In genomic region chr2:180222250-180222649, GRCm38 (mm10) we compare ENCODE assay signal across 9 mouse cellular contexts. TPM values are rescaled to one million over a fixed set of nuclear protein-coding genes. Genes with fewer than 3 reads are reported as not detected.
DNase-seq lines count a peak whose midpoint lies in the region; ATAC-seq lines count a peak whose summit lies in the region.
"Had no signal": no experiment of that assay in that cellular context is flagged by ENCODE, and none has a peak within 500 bp of the region (broad histone marks: within the 10 kb centered on the region; RNA-seq: fewer than 3 reads in every experiment).

No protein-coding gene starts in this region.

- ATAC-seq in neural tube, embryonic 11.5 days (ENCODE audit: insufficient read depth, low FRiP score, low TSS enrichment) = no peak
- 0 out of 2 replicates have a peak, but pooled peaks have one; percentile 7 for ATAC-seq in forebrain, embryonic 13.5 days
- peak; percentile 10 for ATAC-seq in kidney, embryonic 16.5 days (ENCODE audit: low FRiP score, low TSS enrichment)
- no peak for ATAC-seq in midbrain, embryonic 13.5 days

- peaks cover 21% of the 10 kb centered on the region for H3K4me1 ChIP-seq in neural tube, embryonic 11.5 days (ENCODE audit: control insufficient read depth, insufficient read depth, low read length)
- H3K4me1 ChIP-seq in forebrain, embryonic 13.5 days = peaks cover 46% of the 10 kb centered on the region
- peaks cover 69% of the 10 kb centered on the region for H3K4me1 ChIP-seq in kidney, embryonic 16.5 days (ENCODE audit: insufficient read depth, low read length)
- peaks cover 42% of the 10 kb centered on the region for H3K4me1 ChIP-seq in midbrain, embryonic 13.5 days (replicated peaks)

- H3K27me3 ChIP-seq in neural tube, embryonic 11.5 days (ENCODE audit: control insufficient read depth, insufficient read depth, low read length) = peaks cover 17% of the 10 kb centered on the region
- H3K27me3 ChIP-seq in forebrain, embryonic 13.5 days = peaks cover 36% of the 10 kb centered on the region
- H3K27me3 ChIP-seq in kidney, embryonic 16.5 days (ENCODE audit: insufficient read depth, low read length) = peaks cover 12% of the 10 kb centered on the region; the same call in 1 of the 2 replicates
- peaks cover 46% of the 10 kb centered on the region for H3K27me3 ChIP-seq in midbrain, embryonic 13.5 days

- peak; percentile 38 for DNase-seq in neural tube, embryonic 11.5 days (ENCODE audit: low spot score)
- no peak for DNase-seq in neural tube, embryonic 10.5 days (ENCODE audit: extremely low spot score, low spot score)
- no peak for DNase-seq in c-Kit-positive CD71-positive TER-119-positive erythroid progenitor cells, embryonic 14.5 days (ENCODE audit: low spot score)
- no peak for DNase-seq in frontal cortex, adult 2 months (ENCODE audit: extremely low spot score in 1 of 2, low spot score in 1 of 2)
- DNase-seq in gastrocnemius, postnatal 25 days = no peak

- 24% methylated on average over 6 of the region's 6 CpGs for WGBS in neural tube, embryonic 11.5 days
- 10% methylated on average over 6 of the region's 6 CpGs for WGBS in forebrain, embryonic 13.5 days
- 17% methylated on average over 6 of the region's 6 CpGs for WGBS in kidney, embryonic 16.5 days
- 21% methylated on average over 6 of the region's 6 CpGs for WGBS in midbrain, embryonic 13.5 days

- no peaks in the 10 kb centered on the region for H3K36me3 ChIP-seq in neural tube, embryonic 11.5 days (ENCODE audit: control insufficient read depth, insufficient read depth, low read length)
- H3K36me3 ChIP-seq in forebrain, embryonic 13.5 days (ENCODE audit: poor library complexity, severe bottlenecking) = no peaks in the 10 kb centered on the region
- H3K36me3 ChIP-seq in kidney, embryonic 16.5 days (ENCODE audit: insufficient read depth, low read length) = 0 out of 2 replicates have a peak, but pooled peaks cover 2% of the 10 kb centered on the region
- H3K36me3 ChIP-seq in midbrain, embryonic 13.5 days = no peaks in the 10 kb centered on the region
- H3K36me3 ChIP-seq: limb, embryonic 12.5 days had no signal

- H3K9me3 ChIP-seq in neural tube, embryonic 11.5 days (ENCODE audit: control insufficient read depth, low read length) = no peaks in the 10 kb centered on the region
- H3K9me3 ChIP-seq in forebrain, embryonic 13.5 days (replicated peaks) = no peaks in the 10 kb centered on the region
- H3K9me3 ChIP-seq in kidney, embryonic 16.5 days (ENCODE audit: low read length) = no peaks in the 10 kb centered on the region
- no peaks in the 10 kb centered on the region for H3K9me3 ChIP-seq in midbrain, embryonic 13.5 days
- H3K9me3 ChIP-seq: limb, embryonic 12.5 days had no signal

- no peak overlapping the region for H3K4me2 ChIP-seq in neural tube, embryonic 11.5 days (ENCODE audit: low read depth)
- no peak overlapping the region for H3K4me2 ChIP-seq in forebrain, embryonic 13.5 days
- peak overlapping the region; percentile 25 for H3K4me2 ChIP-seq in kidney, embryonic 16.5 days (replicated peaks; ENCODE audit: low read depth, low read length)
- H3K4me2 ChIP-seq in midbrain, embryonic 13.5 days (replicated peaks) = no peak overlapping the region

- no peak overlapping the region for H3K27ac ChIP-seq in neural tube, embryonic 11.5 days (ENCODE audit: low read depth, low read length)
- H3K27ac ChIP-seq in forebrain, embryonic 13.5 days = no peak overlapping the region
- H3K27ac ChIP-seq in kidney, embryonic 16.5 days (ENCODE audit: low read length) = 0 out of 2 replicates have a peak overlapping the region, but pooled peaks have one; percentile 36
- no peak overlapping the region for H3K27ac ChIP-seq in midbrain, embryonic 13.5 days
- H3K27ac ChIP-seq: limb, embryonic 12.5 days had no signal

- H3K9ac ChIP-seq in neural tube, embryonic 11.5 days (ENCODE audit: low read length) = no peak overlapping the region
- H3K9ac ChIP-seq in forebrain, embryonic 13.5 days = no peak overlapping the region
- peak overlapping the region; percentile 40; the same call in 1 of the 2 replicates for H3K9ac ChIP-seq in kidney, embryonic 16.5 days (replicated peaks; ENCODE audit: low read length)
- 0 out of 2 replicates have a peak overlapping the region, but pooled peaks have one; percentile 28 for H3K9ac ChIP-seq in midbrain, embryonic 13.5 days (replicated peaks)
- H3K9ac ChIP-seq: limb, embryonic 12.5 days had no signal

- no peak overlapping the region for H3K4me3 ChIP-seq in neural tube, embryonic 11.5 days (ENCODE audit: low read depth, low read length)
- H3K4me3 ChIP-seq in forebrain, embryonic 13.5 days = no peak overlapping the region
- no peak overlapping the region for H3K4me3 ChIP-seq in kidney, embryonic 16.5 days (ENCODE audit: low read length)
- no peak overlapping the region for H3K4me3 ChIP-seq in midbrain, embryonic 13.5 days (replicated peaks)
- H3K4me3 ChIP-seq: limb, embryonic 12.5 days had no signal

RNA-seq across cellular contexts. Expression of gene Lama5, which starts 3.4 kb away (rescaled TPM):
- 4.4 and 5.4 TPM in 2 replicates for polyA plus RNA-seq in neural tube, embryonic 11.5 days (2014; fragmentation: Nextera tagmentation; extraction: Ambion mirVana)
- 3.4 and 5.0 TPM in 2 replicates for polyA plus RNA-seq in forebrain, embryonic 13.5 days (2015; fragmentation: Nextera tagmentation; extraction: Ambion mirVana)
- 53.1 and 57.4 TPM in 2 replicates for polyA plus RNA-seq in kidney, embryonic 16.5 days (2015; fragmentation: Nextera tagmentation; extraction: Ambion mirVana)
- 1.4 and 1.7 TPM in 2 replicates for polyA plus RNA-seq in midbrain, embryonic 13.5 days (2015; fragmentation: Nextera tagmentation; extraction: Ambion mirVana)
- polyA plus RNA-seq in frontal cortex, adult 2 months (2012; rRNA removed) = 15.9 TPM in 2 replicates
- 10 to 100 TPM in 1 of 2 experiments, 1 to 10 TPM in 1; 8.0 to 10.0 TPM for total RNA-seq in gastrocnemius, postnatal 25 days (2021)

RNA-seq across cellular contexts. Expression of gene Rps21, which starts 34.9 kb away (rescaled TPM):
- 478 and 494 TPM in 2 replicates for polyA plus RNA-seq in neural tube, embryonic 11.5 days (2014; fragmentation: Nextera tagmentation; extraction: Ambion mirVana)
- polyA plus RNA-seq in forebrain, embryonic 13.5 days (2015; fragmentation: Nextera tagmentation; extraction: Ambion mirVana) = 483 and 550 TPM in 2 replicates
- 435 and 485 TPM in 2 replicates for polyA plus RNA-seq in kidney, embryonic 16.5 days (2015; fragmentation: Nextera tagmentation; extraction: Ambion mirVana)
- polyA plus RNA-seq in midbrain, embryonic 13.5 days (2015; fragmentation: Nextera tagmentation; extraction: Ambion mirVana) = 418 and 448 TPM in 2 replicates
- polyA plus RNA-seq in frontal cortex, adult 2 months (2012; rRNA removed) = 1,869 and 1,955 TPM in 2 replicates
- 100 to 1,000 TPM; 342 to 348 TPM for total RNA-seq in gastrocnemius, postnatal 25 days (2021)

RNA-seq across cellular contexts. Expression of gene Adrm1, which starts 51.0 kb away (rescaled TPM):
- polyA plus RNA-seq in neural tube, embryonic 11.5 days (2014; fragmentation: Nextera tagmentation; extraction: Ambion mirVana) = 195 and 198 TPM in 2 replicates
- polyA plus RNA-seq in forebrain, embryonic 13.5 days (2015; fragmentation: Nextera tagmentation; extraction: Ambion mirVana) = 211 and 220 TPM in 2 replicates
- polyA plus RNA-seq in kidney, embryonic 16.5 days (2015; fragmentation: Nextera tagmentation; extraction: Ambion mirVana) = 200 and 208 TPM in 2 replicates
- 213 TPM in 2 replicates for polyA plus RNA-seq in midbrain, embryonic 13.5 days (2015; fragmentation: Nextera tagmentation; extraction: Ambion mirVana)
- polyA plus RNA-seq in frontal cortex, adult 2 months (2012; rRNA removed) = 94.8 and 102 TPM in 2 replicates
- total RNA-seq in gastrocnemius, postnatal 25 days (2021) = 100 to 1,000 TPM in 1 of 2 experiments, 10 to 100 TPM in 1; 88.2 to 102 TPM

RNA-seq across cellular contexts. Expression of gene Cables2, which starts 51.0 kb away (rescaled TPM):
- polyA plus RNA-seq in neural tube, embryonic 11.5 days (2014; fragmentation: Nextera tagmentation; extraction: Ambion mirVana) = 17.7 and 22.9 TPM in 2 replicates
- polyA plus RNA-seq in forebrain, embryonic 13.5 days (2015; fragmentation: Nextera tagmentation; extraction: Ambion mirVana) = 11.0 and 12.7 TPM in 2 replicates
- polyA plus RNA-seq in kidney, embryonic 16.5 days (2015; fragmentation: Nextera tagmentation; extraction: Ambion mirVana) = 6.7 and 11.2 TPM in 2 replicates
- polyA plus RNA-seq in midbrain, embryonic 13.5 days (2015; fragmentation: Nextera tagmentation; extraction: Ambion mirVana) = 18.2 and 21.6 TPM in 2 replicates
- polyA plus RNA-seq in frontal cortex, adult 2 months (2012; rRNA removed) = 31.1 and 33.3 TPM in 2 replicates
- total RNA-seq in gastrocnemius, postnatal 25 days (2021) = 10 to 100 TPM in 1 of 2 experiments, 1 to 10 TPM in 1; 8.6 to 10.7 TPM

Comparison
In these comparisons a context has a peak if more than half of its experiments do, and no peak if none do; other contexts are left out.
1. ATAC-seq: peak in forebrain, embryonic 13.5 days (single experiment) and kidney, embryonic 16.5 days (single experiment); none in neural tube, embryonic 11.5 days (single experiment) and midbrain, embryonic 13.5 days (single experiment).
2. H3K9ac ChIP-seq: peak in kidney, embryonic 16.5 days (single experiment) and midbrain, embryonic 13.5 days (single experiment); none in neural tube, embryonic 11.5 days (single experiment) and forebrain, embryonic 13.5 days (single experiment).